Mouse (Mus musculus) liver, adult 2 months (tissue): ENCODE results near the gene Enho.

Source experiments
- CTCF ChIP-seq: fragments of 200-500 bp; IDR thresholded peaks from 2 replicates; pipeline ENCODE4 v1.5.1; 2011; ENCODE audit warnings: low read depth, low read length, control low read depth
- POLR2A ChIP-seq: fragments of 200-500 bp; IDR thresholded peaks from 2 replicates; pipeline ENCODE4 v1.6.1; 2011; ENCODE audit warnings: low read length, control low read depth; ENCODE audit not compliant: insufficient read depth; ENCODE audit errors: extremely low read depth

DNA sequence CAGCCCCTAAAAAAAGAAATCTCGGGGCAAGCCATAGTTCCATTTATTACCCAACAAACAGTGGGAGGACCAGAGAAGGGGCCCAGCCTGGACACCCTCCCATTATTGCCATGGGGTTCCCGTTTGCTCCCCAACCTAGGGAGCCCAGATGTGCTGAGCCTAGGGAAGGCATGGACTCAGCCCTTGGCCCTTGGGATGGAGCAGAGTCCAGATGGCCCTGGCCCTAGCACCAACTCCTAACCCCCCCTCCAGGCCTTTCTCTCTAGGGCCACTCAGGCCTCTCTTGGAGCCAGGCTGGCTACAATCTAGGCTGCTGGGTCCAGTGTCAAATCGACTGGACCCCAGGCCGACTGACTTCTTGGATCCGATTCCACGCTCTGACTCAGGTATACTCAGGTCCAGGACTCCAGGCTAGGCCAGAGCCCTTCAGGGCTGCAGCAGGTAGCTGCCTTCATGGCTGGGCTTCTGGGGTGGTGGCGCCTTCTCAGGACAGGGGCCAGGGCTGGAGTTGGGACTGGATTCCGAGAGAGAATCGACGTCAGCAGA is 1.9 kb downstream of the Enho start:
- no peak for TF ChIP-seq POLR2A
- no peak for TF ChIP-seq CTCF
